Mouse (Mus musculus) heart, postnatal 25 days (tissue): ENCODE results near the gene Shroom3. TPM values are rescaled to one million over a fixed set of nuclear protein-coding genes. Genes with fewer than 3 reads are reported as not detected.
"Not testable (repeated sequence)": the region's sequence is repeated elsewhere in the genome, so short reads cannot be mapped to it uniquely, and the experiment has no call there.

Experiments used
- DNase-seq: peaks from one replicate; pipeline ENCODE4 v3.0.0; 2022; ENCODE audit warnings: low spot score
- intact Hi-C: fragments of 180-260 bp; cut with DNase I; formaldehyde crosslinking; loops from one replicate; pipeline ENCODE4 v1.15.1; 2025
- total RNA-seq, 2 experiments: library from RNA; stranded (reverse); gene quantifications; 2 replicates each; pipeline ENCODE4 v1.2.3; 2021

Gene Shroom3
- total RNA-seq, 2 experiments from 2014 or later: 32.7 to 33.9 TPM

DNA sequence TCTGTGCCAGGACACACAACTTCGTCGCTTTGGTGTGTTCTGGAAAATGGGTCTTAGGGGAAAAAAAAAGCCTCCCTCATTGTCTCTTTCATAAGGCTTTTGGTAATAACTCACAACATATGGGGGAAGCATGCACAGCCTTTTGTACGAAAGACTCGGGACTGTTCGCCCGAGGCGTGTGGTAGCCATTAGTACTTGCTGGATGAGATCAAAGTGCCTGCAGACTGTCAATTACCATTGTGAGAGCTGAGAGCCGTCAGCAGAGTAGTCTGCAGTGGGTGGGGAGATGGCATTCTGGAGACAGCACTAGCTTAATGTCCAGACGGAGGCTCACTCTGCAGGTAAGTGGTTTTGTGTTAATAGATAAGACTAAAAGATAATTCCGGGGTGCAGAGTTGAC is 232.2 kb downstream of the Shroom3 start:
- no peak for DNase-seq
- intact Hi-C loops: no loop called here

DNA sequence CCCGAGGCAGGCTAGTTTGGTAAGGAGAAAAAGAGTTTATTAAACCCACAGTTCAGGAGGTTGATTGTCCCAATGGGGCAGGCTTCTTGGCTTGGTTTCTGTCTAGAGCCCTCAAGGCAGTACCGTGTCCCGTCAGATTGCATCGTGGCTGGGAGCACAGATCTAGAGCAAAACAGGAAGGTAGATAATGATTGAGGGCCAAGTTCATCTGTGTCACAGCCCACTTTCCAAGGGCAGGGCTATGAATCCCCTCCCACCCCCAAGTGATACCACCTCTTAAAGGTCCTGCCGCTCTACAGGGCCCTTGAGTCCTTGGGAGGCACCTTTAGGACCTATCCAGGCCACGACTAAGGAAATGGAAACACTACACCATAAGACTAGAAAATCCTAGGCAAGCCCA is 234.5 kb downstream of the Shroom3 start:
- intact Hi-C loops: no loop called here
- no peak for DNase-seq

DNA sequence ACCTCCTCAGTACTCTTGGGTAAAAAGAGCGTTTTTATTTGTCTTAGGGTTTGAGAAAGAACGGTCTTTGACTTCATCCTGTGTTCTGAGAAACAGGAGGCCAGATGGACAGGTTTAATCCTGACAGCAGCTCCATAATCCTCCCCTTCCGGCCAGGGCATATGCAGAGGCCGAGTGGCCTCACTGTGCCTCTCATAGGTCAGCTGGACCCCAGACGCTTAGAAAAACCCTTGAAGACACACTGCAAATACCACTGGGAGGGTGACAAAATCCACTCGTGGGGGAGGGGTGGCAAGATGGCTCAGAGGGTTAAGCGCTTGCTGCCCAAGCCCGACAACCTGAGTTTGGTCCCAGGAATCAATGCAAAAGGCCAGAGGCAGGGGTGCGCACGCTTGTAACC is 234.9 kb downstream of the Shroom3 start:
- no peak for DNase-seq
- intact Hi-C loops: no loop called here

DNA sequence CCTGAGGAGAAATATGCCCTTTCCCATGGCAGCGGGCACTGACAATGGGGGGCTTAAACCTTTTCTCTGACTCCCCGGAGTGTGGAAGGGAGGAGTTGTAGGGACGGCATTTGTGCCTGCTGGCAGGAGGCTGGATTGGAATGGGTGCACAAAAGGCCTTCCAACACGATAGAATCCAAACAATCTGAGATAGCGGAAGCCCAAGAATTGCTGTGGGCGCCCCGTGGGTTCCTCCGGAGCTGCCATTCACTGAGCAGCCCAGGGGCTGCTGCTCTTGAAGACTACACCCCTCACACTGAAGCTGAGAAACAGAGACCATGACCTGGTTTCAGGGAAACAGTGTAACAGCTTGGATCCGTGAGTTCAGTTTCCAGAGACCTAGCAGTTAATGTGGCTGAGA is 235.6 kb downstream of the Shroom3 start:
- intact Hi-C loops: no loop called here
- no peak for DNase-seq

GRCm38 (mm10) chr5:92919390-92919789 is 236.2 kb downstream of the Shroom3 start:
- intact Hi-C loops: no loop called here
- no peak for DNase-seq

DNA sequence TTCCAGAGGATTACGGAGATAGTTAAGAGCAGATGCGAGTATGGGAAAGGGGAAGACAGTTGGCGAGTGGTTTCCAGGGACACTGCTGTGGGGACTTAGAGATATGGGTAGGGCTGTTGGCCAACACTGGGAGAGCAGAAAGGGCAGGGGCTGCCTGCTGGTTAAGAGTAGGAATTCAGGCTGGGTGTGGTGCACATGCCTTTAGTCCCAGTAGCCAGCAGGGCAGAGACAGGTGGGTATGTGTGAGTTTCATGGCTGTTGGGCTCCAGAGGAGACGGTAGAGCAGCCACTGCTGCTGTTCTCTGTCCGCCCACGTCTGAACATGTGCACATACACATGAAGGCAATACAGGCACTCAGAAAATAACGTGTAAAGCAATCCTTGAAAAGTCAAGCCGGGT is 237.7 kb downstream of the Shroom3 start:
- DNase-seq: no peak
- intact Hi-C loops: no loop called here

- no peak for DNase-seq
- intact Hi-C loops: no loop called here
Measured at GRCm38 (mm10) chr5:92921728-92922127, 238.5 kb downstream of the Shroom3 start.

DNA sequence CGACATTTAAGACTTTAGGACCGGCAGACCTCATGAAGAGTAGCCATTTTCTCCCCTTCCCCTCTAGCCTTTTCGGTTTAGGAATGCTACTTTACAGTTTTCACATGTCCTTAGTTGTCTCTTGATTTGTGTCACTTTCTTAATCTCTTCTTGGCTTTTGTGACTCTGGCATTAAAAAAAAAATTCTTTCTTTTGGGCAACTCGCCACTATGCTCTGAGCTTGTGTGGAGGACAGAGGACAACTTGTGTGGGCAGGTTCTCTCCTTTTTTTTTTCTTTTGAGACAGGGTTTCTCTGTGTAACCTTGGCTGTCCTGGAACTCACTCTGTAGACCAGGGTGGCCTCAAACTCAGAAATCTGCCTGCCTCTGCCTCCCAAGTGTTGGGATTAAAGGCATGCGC is 239.7 kb downstream of the Shroom3 start:
- intact Hi-C loops, DNase-seq: not testable (repeated sequence)

GRCm38 (mm10) chr5:92924851-92925477 is 241.7 kb downstream of the Shroom3 start:
- DNase-seq: no peak
- intact Hi-C loops: no loop called here

DNA sequence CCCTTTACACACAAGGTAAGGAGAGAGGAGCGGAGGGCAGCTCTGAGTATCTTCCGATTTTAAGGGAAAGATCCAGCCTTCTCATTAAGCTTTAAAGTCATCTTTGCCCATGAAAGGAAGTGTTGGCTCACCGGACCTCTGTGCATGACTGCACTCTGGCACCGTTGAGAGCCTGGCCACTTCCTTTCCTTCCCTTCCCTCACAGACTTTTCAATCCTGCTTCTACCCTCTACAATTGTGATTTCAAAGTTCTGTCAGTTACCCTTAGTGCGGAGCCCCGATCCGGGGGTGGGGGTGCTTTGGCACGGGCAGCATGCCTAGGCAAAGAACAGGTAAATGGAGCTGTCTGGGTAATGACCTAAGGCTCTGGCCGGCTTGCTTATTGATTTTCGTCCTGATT is 244.4 kb downstream of the Shroom3 start:
- intact Hi-C loops: no loop called here
- no peak for DNase-seq

DNA sequence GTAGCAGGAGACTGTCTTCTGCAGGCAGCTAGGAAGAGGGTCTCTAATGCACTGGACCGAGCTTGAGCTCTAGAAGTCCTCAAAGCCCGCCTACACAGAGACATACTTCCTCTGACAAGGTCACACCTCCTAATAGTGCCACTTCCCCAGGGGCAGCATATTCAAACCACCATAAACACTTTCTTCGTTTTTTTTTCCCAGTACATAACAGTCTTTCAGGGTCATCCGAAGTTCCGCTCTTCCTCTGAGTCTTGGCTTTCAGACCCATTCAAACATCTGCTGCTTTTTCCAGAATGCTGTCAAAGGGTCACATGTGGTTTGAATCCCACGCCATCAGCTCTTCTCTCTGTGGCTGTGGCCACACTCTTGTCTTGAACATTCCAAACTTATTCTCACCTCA is 247.3 kb downstream of the Shroom3 start:
- intact Hi-C loops: no loop called here
- DNase-seq: no peak

- no peak for DNase-seq
- intact Hi-C loops: no loop called here
Measured at GRCm38 (mm10) chr5:92931298-92931697, 248.1 kb downstream of the Shroom3 start.

DNA sequence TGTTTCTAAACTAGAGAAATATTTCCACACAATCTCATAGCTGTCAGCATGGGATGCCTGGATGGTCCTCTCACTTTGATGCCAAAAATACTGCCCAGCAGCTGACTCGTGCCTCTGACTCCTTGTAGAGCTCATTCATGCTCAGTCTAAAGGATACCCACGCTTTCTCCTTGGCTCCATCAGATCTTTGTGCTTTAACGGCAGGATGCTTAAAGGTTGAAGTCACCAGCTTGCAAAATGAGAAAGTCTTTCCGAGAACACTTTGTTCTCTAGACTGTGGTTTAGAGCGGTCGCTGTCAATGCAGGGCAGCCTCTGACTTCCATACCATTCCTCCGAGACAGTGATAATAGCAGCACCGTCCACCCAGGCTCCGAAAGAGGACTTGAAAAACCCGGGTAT is 249.8 kb downstream of the Shroom3 start:
- DNase-seq: no peak
- intact Hi-C loops: no loop called here

GRCm38 (mm10) chr5:92933599-92934217 is 250.5 kb downstream of the Shroom3 start:
- intact Hi-C loops: no loop called here
- DNase-seq: no peak

GRCm38 (mm10) chr5:92934269-92934939 is 251.2 kb downstream of the Shroom3 start:
- DNase-seq: no peak
- intact Hi-C loops: no loop called here

DNA sequence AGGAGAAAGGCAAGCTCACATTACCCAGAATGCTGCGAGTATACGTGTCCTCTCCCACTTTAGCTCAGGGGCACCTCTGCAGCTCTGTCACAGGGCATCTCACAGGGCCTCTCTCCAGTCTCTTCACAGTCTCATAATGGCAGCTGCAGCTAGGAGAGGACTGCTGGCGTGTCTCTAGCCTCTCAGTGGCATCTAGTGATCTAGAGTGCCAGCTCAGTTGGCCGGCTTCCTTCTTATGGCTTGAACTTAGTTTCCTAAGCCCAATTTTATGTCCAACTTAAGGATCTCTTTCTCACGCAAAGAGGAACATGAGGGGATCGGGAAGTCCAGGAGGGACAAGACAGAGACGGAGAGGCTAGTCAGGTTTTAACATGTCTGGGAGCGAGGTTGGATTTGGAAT is 252.6 kb downstream of the Shroom3 start:
- no peak for DNase-seq
- intact Hi-C loops: no loop called here

DNA sequence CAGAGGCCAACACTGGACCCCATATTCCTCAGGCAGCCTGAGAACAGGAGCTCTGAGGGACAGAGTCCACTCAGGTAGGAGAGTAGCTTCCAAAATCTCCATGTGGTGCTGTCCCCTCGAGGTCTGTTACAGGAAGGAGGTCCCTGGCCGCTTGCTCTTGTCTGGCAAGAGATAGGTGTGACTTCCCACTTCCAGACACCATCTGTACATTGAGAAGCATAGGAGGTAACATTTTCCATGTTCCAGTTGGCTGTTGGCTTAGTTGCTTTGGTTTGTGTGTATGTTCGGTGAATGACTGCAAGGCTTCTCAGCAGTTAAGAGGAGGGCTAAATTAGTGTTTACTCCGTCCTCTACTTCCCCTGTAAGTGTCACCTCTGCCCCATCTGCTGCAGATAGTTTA is 254.5 kb downstream of the Shroom3 start:
- intact Hi-C loops: no loop called here

DNA sequence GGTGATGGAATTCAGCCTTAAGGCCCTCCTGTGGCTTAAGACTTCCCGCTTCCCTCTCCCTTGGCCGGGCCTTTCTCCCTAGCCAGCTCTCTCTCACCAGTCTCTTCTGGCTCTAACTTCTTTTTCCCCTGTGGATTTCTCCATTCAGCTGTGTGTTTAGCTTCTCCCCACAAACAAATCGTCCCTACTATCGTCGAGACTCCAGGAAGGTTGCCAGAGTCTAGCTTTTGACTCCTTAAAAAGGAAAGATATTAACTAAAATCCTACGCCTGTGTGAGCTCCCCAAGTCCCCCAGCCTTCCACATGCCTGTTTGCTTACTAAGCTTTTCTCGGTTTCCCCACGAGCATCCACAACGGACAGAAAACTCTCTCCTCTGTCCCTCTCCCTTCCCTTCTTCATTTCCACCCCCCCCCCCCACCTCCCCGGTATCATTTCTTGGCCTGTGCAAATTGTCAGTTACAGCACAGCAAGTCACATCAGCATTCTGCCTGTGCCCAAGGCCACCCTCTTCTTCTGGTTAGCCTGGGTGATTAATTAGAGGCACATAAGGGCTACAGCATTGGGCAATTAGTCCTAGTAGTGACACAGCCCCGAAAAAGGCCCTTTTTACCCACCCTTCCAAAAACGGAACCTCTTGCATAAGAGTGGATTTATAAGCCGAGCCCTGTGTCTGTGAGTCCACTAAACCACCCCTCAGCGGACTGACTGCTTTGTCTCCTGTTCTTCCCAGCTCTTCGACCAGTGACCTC is 256.2 kb downstream of the Shroom3 start:
- intact Hi-C loops: no loop called here
- no peak for DNase-seq

More for the DNA sequence above, 254.5 kb downstream of the Shroom3 start:
- DNase-seq: no peak

DNA sequence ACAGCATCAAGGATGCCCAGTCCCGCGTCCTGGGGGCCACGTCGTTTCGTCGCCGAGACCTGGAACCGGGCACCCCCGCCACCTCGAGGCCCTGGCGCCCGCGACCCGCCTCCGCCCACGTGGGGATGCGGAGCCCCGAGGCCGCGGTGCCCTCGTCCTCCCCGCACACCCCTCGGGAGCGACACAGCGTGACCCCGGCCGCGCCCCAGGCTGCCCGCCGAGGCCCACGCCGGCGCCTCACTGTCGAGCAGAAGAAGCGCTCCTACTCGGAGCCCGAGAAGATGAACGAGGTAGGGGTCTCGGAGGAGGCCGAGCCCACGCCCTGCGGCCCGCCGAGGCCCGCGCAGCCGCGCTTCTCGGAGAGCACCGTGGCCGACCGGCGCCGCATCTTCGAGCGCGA is 258.9 kb downstream of the Shroom3 start:
- intact Hi-C loops: no loop called here
- no peak for DNase-seq

DNA sequence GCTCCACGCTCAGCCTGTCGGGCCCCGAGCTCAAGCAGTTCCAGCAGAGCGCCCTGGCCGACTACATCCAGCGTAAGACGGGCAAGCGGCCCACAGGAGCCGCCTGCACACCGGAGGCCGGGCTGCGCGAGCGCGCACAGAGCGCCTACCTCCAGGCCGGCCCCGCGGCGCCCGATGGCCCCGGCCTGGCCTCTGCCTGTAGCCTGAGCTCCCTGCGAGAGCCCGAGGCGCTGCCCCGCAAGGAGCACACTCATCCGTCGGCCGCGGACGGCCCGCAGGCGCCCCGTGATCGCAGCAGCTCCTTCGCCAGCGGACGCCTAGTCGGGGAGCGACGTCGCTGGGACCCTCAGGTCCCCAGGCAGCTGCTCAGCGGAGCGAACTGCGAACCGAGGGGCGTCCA is 259.3 kb downstream of the Shroom3 start:
- DNase-seq: no peak
- intact Hi-C loops: no loop called here

DNA sequence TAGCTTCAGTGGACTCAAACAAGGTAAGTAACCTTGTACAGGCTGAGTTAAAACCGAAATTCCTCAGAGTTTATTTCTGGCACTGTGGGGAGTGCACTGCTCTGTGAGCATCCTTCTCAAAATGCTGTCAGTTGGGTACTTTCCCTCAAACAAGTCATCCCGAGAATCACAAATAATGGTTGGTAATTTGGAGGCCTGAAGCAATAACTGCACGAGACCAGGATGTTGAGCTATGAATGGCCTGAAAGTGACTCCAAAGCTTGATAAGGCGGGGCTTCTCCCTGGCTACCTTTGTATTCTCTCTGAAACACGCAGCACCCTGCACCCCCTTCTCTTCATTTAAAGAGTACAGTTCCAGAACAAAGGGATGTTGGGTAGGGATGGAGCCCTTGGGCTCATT is 261.6 kb downstream of the Shroom3 start:
- intact Hi-C loops: no loop called here
- DNase-seq: no peak
